Mouse (Mus musculus) cerebellum, postnatal 25 days (tissue): ENCODE data around the gene Mpo.

Source experiments
- DNase-seq, 2 experiments: peaks; one replicate each; pipeline ENCODE4 v3.0.0; 2021; ENCODE audit warnings: mixed read lengths in 2 of 2

The Mpo gene

DNA sequence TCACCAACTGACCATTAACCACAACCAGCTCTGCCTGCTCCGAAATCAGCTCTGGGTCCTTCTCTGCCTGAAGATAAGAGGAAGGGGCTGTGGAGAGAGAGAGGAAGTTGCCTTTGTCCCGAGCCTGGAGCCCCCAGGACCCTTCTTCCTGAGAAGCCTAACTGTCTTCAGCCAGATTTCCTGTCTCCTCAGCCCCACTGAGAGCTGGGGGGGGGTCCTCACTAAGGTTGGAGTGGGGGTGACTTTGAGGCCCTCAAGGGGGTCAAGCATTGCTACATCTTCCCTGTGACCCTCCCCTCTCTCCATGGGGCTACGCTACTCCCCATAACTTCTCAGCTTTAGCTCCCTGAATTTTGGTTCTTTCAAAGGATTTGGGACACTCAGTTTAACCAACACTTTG is at the start of gene Mpo:
Gene Mpo (plus strand): TSS at position 122 of the 400 bp plus-strand sequence.
- DNase-seq, result no peak

DNA sequence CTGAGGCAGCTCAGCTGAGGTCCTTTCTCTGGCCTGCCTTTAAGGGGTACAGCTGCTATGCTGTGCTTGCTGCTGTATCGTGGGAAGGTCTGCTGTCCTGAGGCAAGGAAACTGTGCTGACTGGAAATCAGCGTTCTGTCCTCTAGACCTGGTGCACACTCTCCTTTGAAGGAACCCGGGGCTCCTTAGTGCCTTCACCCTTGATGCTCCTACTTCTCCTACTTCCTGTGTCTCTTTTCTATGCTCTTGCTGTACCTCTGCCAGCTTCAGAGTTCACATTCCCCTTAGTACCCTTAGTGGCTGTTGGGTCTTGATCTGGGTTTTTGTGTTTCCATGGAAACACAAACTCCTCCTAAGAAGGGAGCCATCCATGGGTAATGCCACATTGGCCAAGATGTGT is 49.7 kb upstream of the Mpo start:
- no peak for DNase-seq

- no peak for DNase-seq
Measured at GRCm38 (mm10) chr11:87744964-87745363, 48.4 kb upstream of the Mpo start.

- DNase-seq, result no peak
Measured at GRCm38 (mm10) chr11:87745632-87746555, 47.5 kb upstream of the Mpo start.

DNA sequence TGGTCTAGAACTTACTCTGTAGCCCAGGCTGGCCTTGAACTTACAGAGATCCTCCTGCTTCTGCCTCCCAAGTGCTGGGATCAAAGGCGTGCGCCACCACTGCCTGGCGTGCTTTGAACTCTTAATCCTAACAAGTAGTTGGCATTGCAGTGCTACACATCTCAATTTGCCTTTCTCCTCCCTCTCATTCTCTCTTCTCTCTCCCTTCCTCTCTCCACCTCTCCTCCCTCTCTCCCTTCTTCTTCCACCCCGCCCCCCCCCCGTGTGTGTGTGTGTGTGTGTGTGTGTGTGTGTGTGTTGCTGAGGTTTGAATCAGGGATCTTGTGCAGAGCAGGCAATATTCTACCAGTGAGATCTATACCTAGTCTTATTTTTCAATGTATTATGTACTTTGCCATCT is 46.1 kb upstream of the Mpo start:
- DNase-seq, result no peak

DNA sequence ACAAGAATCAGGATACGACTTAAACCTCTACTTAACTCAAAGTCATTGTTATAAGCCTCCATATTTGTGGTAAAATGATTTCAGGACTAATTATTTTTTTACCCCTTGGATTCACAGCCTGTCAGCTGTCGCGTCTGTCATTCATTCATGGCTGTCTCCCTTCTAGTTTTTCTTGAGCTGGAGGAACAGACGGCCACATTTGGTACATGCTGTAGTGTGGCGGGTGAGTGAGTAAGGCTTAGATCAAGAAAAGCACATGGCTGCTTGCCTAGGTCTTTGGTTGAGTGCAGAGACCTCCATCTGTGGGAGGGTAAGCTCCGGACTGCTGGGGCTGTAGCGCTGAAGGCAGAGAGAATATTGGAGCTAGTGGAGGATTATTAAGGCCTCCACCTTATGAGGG is 45.7 kb upstream of the Mpo start:
- DNase-seq, result no peak

DNA sequence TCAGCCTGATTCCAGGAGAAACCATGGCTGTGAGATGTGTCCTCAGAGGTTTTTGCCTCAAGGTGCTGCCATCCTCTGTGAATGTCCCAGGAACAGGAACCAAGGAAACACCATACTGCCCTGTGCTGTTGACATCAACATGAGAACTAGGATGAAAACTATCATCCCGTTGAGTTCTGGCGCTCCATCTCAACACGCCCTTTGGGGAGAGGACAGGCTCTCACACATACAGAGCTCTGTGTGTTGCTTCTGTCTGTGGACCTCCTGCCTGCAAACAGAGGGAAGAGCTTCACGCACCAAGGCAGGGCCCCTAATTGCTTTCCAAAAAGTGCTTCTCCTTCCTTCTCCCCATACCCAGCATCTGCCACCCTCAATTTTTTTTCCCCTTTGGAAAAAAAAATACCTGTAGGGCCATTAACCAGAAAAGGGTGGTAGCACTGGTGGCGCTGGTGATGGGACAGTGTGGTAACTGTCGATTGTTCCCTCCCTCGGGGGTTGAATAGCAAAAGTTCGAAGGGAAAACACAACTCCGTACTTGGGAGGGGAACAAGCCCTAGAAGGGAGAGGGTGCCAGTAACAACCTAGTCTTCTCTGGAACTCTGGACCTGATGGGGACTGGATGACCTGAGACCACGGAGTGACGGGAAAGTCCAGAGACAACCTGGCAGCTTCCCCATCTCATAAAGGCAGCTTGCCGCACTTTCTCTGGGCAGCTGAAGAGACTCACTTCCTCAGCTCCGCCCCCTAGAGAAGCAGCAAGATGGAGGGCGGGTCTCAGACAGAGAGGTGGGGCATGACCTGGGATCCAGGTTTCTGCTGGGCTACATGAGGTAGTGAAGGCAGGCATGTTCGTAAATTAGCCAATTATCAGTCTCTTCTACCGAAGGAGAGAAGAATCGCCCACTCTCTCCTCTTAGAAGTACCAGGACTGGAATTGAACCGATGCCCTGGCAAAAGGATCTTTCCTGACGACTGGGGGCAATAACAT is 45.0 kb upstream of the Mpo start:
- DNase-seq, result no peak

- DNase-seq, result no peak
Measured at GRCm38 (mm10) chr11:87749192-87750042, 44.0 kb upstream of the Mpo start.

GRCm38 (mm10) chr11:87750043-87750421 is 43.3 kb upstream of the Mpo start:
- no peak for DNase-seq

DNA sequence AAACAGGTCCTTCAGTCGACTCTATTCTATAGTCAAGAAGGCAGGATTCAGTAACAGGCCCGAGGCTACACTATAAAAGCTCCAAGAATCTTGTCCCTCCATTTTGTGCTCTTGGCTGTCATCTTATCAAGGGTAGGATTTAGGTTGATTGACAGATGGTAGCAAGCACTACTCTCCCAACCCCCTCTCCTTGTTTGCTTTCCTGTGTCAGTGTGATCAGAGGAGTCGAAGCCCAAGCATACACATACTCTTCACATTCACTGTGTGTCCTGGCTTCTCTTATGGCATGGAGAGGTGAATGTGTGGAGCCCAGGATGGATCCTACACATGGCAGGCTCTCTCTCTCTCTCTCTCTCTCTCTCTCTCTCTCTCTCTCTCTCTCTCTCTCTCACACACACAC is 42.9 kb upstream of the Mpo start:
- DNase-seq, result no peak

GRCm38 (mm10) chr11:87751031-87751430 is 42.4 kb upstream of the Mpo start:
- no peak for DNase-seq

DNA sequence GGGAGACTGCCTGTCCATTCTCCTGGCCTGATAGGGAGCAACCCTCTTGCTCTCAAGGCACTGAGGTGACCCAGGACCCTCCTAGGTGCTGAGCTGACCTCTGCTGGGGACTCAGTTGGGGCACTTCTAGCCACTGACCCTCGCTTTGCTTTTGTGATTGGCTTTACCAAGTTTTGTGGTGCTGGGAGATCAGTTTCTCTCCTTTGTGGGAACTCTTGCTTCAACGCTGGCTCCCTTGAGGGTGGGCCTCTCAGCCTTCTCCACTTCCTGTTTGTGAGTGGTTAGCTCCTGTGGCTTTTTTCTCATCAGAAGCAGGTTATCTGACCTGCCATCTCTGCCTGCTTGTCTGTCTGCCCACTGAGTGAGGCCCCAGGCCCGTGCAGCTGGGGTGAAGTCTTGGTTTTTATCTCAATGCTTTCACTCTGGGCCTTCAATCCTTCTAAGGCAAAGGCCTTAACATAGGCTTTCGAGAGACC is 41.9 kb upstream of the Mpo start:
- DNase-seq, result no peak

- no peak for DNase-seq
Measured at GRCm38 (mm10) chr11:87752307-87752706, 41.1 kb upstream of the Mpo start.

GRCm38 (mm10) chr11:87753255-87753654 is 40.1 kb upstream of the Mpo start:
- DNase-seq, result no peak

DNA sequence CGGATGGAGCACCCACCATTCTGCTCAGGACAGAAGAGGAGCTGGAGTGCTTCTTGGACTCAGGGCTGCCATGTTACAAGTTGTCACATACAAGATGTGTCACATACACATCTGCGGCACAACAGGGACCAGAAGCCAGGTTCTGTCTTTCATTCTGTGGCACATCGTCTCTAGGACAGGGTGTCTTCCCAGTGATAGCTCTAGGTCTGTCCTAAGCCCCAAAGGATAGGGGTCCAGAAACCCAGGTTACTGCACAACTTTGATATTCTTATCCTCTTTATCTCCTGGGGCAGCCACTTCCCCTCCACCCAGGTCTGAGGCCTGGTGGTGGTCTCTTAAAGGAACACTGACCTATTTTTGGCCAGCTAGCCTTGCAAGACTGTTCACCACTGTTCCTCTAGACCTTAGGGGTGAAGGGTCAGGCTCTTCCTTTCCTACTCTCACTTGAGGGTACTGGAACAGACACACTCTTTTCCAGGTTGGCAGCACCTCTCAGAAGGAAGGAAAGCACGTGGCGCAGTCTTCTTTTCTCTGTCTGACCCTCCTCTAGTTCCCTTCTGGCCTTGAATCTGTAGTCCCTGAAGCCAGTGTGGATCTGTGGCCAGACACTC is 39.4 kb upstream of the Mpo start:
- DNase-seq, result no peak

- DNase-seq, result no peak
Measured at GRCm38 (mm10) chr11:87754603-87755002, 38.8 kb upstream of the Mpo start.

GRCm38 (mm10) chr11:87755360-87756017 is 37.9 kb upstream of the Mpo start:
- no peak for DNase-seq

GRCm38 (mm10) chr11:87756251-87756820 is 37.0 kb upstream of the Mpo start:
- DNase-seq, result no peak

DNA sequence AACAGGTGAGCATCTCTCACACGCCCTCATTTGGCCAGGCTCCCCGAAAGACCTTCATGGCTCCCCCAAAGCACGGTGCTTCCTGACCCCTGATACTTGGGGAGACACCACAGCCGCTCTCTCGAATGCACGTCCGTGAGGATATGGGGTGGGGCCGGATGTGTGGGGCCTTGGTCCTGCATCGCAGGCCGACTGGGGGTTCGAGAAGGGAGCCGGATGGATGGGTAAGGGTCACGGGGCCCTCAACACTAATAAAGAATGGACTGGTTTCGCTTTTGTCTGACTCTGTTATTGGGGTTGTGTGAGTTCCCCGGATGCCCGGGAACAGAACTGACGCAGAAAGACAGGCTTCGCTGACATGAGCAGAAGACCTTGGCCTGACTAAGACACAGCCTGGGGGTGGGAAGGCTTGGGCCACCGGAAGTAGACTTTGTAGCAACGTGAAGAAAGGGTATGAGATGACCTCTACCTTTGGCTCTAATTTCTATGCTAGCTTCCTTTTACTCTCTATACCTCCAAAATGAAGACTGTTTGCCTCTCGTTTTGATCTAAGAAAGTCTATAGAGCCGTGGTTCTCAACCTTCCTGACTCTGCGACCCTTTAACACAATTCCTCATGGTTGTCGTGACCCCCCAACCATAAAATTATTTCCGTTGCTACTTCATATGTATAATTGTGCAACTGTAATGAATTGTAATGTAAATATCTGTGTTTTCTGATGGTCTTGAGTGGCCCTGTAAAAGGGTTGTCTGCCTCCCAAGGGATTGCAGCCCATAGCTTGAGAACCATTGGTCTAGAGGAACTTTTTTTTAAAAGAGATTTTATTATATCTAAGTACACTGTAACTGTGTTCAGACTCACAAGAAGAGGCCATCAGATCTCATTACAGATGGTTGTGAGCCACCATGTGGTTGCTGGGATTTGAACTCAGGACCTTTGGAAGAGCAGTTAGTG is 36.1 kb upstream of the Mpo start:
- no peak for DNase-seq
